Mouse (Mus musculus) heart, adult 10 weeks (tissue): ENCODE results near the gene Dazl. TPM values are rescaled to one million over a fixed set of nuclear protein-coding genes. Genes with fewer than 3 reads are reported as not detected.

Experiments
- polyA plus RNA-seq: library from polyadenylated mRNA; stranded (reverse); fragments of 350-450 nt; fragmentation: Illumina TruSeq; extraction: RNeasy Lipid Tissue Mini Kit (QIAGEN cat#74804); gene quantifications from one replicate; pipeline ENCODE4 v1.2.3, GENCODE M21; 2014; ENCODE audit warnings: low read depth, low replicate concordance

The Dazl gene
- polyA plus RNA-seq: not detected

GRCm38 (mm10) chr17:50293241-50293731, at the start of gene Dazl:
TSS of gene Dazl (minus strand) at chr17:50293636.

Other genes starting within 250 kb of the Dazl start
- 36.6 TPM for gene Rftn1, start 103.0 kb downstream of the Dazl start, polyA plus RNA-seq
- gene Plcl2, start 215.8 kb upstream of the Dazl start, polyA plus RNA-seq: 8.1 TPM